Mouse (Mus musculus): ENCODE results near the gene Nek6. TPM values are rescaled to one million over a fixed set of nuclear protein-coding genes. Genes with fewer than 3 reads are reported as not detected.

Gene Nek6
- polyA plus RNA-seq, 1 experiment, result 15.0 TPM

GRCm38 (mm10) chr2:38616072-38616471 is 104.6 kb downstream of the Nek6 start:
- Histone ChIP-seq H3K27ac (ENCODE audit: insufficient read depth, low read depth, low read length) (no peak overlapping the region), H3K36me3 (ENCODE audit: control insufficient read depth, insufficient read depth, low read length) (no peaks in the 10 kb centered on the region; the same call in 1 of the 2 replicates), H3K4me3 (ENCODE audit: insufficient read depth, low read depth, low read length) (no peak overlapping the region), H3K4me1 (ENCODE audit: control insufficient read depth, insufficient read depth, low read length) (peaks cover 9% of the 10 kb centered on the region), H3K27me3 (replicated peaks; ENCODE audit: control insufficient read depth, insufficient read depth, low read length) (no peaks in the 10 kb centered on the region)
- TF ChIP-seq CTCF (conservative IDR thresholded peaks at IDR 0.05; ENCODE audit: insufficient read depth, insufficient read length, low read depth, low read length), result peak; percentile 44
- TF ChIP-seq POLR2A (IDR thresholded peaks at IDR 0.05; ENCODE audit: low read depth, low read length), result no peak
- WGBS, result 49% methylated on average over 4 of the region's 4 CpGs
- DNase-seq, result peak; percentile 71

DNA sequence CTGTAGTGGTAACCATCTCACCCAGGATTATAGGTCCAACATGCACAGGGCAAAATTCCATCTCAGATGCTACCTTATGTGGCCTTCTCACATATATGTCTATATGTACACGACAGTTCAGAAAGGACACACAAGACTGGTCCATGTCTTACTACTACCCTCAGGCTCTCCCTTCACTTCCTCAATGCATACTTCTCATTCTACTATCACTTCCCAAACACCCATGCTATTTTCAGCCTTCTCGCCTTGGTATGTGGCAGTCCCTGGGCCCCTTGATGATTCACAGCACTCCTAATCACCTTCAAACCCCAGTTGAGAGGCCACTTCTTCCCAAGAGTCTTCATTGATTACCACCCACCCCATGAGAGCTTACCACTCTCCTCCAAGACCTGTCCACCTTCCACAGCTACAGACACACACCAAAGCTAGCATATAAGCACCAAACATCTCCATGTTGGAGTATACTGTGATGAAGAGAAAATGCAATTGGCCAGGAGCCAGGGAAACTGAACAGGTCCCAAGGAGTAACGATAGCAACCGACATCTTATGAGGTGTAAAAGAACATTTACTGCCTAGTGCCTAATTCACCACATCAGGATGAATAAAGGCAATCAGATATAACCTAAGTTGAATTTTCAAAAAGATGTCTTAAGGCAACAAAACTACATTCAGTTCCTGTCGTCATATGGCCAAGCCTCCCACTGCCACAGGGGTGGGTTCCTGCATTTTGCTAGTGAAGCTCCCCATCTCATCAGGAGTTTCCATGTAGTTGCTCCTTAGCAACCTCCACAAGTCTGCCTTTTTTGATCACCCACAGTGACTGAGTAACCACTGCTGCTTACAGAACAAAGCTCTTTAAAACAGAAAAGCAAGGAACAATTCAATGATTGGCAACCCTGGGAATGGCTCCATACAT is 105.8 kb downstream of the Nek6 start:
- H3K27me3 ChIP-seq (replicated peaks; ENCODE audit: control insufficient read depth, insufficient read depth, low read length), result no peaks in the 10 kb centered on the region
- H3K27ac ChIP-seq (ENCODE audit: insufficient read depth, low read depth, low read length), result no peak overlapping the region
- TF ChIP-seq CTCF (conservative IDR thresholded peaks at IDR 0.05; ENCODE audit: insufficient read depth, insufficient read length, low read depth, low read length) (no peak), POLR2A (IDR thresholded peaks at IDR 0.05; ENCODE audit: low read depth, low read length) (no peak)
- H3K4me3 ChIP-seq (ENCODE audit: insufficient read depth, low read depth, low read length), result no peak overlapping the region
- peaks cover 14% of the 10 kb centered on the region for H3K4me1 ChIP-seq (ENCODE audit: control insufficient read depth, insufficient read depth, low read length)
- no peak for DNase-seq
- 88% methylated on average over 5 of the region's 5 CpGs for WGBS
- no peaks in the 10 kb centered on the region; the same call in 1 of the 2 replicates for H3K36me3 ChIP-seq (ENCODE audit: control insufficient read depth, insufficient read depth, low read length)

DNA sequence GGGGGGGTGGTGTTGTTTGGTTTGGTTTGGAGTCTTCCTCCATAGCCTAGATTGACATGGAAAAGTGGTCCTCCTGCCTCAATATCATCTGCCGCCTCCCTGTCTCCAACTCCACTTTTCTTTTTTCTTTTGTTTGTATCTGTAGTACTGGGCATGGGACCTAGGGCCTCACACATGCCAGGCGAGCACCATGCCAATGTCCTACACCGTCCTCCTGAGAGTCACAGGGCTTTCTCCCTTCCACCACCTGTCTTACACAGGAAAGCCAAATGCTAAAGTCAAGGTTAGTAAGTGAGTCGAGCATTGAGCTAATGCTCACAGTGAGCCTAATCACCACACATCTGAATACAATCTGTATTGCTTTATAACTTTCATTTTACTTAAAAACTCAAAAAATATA is 108.3 kb downstream of the Nek6 start:
- TF ChIP-seq CTCF (conservative IDR thresholded peaks at IDR 0.05; ENCODE audit: insufficient read depth, insufficient read length, low read depth, low read length) (no peak), POLR2A (IDR thresholded peaks at IDR 0.05; ENCODE audit: low read depth, low read length) (no peak)
- Histone ChIP-seq H3K36me3 (ENCODE audit: control insufficient read depth, insufficient read depth, low read length) (no peaks in the 10 kb centered on the region; the same call in 1 of the 2 replicates), H3K27me3 (replicated peaks; ENCODE audit: control insufficient read depth, insufficient read depth, low read length) (no peaks in the 10 kb centered on the region), H3K27ac (ENCODE audit: insufficient read depth, low read depth, low read length) (no peak overlapping the region), H3K4me3 (ENCODE audit: insufficient read depth, low read depth, low read length) (no peak overlapping the region), H3K4me1 (ENCODE audit: control insufficient read depth, insufficient read depth, low read length) (peaks cover 16% of the 10 kb centered on the region)
- 93% methylated on average over 4 of the region's 4 CpGs for WGBS
- DNase-seq, result no peak

DNA sequence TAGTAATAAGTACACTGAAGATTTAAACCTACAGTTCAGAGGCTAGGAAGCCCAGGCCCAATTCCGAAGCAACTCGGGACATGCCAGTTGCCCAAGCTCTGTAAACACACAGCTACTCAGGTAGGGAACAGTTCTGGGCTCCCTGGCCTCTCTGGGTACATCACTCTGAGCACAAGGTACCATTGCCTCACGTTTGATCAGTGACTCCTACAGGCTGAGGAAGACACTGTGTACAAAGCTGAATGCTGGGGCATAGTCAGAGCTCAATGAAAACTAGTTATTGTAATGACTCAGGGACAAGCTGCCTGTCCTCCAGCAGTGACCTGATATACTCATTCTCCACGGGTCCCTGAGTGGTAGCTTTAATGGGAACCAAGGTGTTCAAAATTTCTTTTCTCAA is 109.6 kb downstream of the Nek6 start:
- no peak for DNase-seq
- H3K36me3 ChIP-seq (ENCODE audit: control insufficient read depth, insufficient read depth, low read length), result no peaks in the 10 kb centered on the region; the same call in 1 of the 2 replicates
- WGBS, result 80% methylated on average over 4 of the region's 4 CpGs
- no peak overlapping the region for H3K27ac ChIP-seq (ENCODE audit: insufficient read depth, low read depth, low read length)
- H3K27me3 ChIP-seq (replicated peaks; ENCODE audit: control insufficient read depth, insufficient read depth, low read length), result no peaks in the 10 kb centered on the region
- H3K4me1 ChIP-seq (ENCODE audit: control insufficient read depth, insufficient read depth, low read length), result peaks cover 14% of the 10 kb centered on the region
- H3K4me3 ChIP-seq (ENCODE audit: insufficient read depth, low read depth, low read length), result no peak overlapping the region
- TF ChIP-seq POLR2A (IDR thresholded peaks at IDR 0.05; ENCODE audit: low read depth, low read length) (no peak), CTCF (conservative IDR thresholded peaks at IDR 0.05; ENCODE audit: insufficient read depth, insufficient read length, low read depth, low read length) (no peak)

- H3K27ac ChIP-seq (ENCODE audit: insufficient read depth, low read depth, low read length), result no peak overlapping the region
- no peaks in the 10 kb centered on the region for H3K27me3 ChIP-seq (replicated peaks; ENCODE audit: control insufficient read depth, insufficient read depth, low read length)
- WGBS, result 48% methylated on average over 6 of the region's 6 CpGs
- no peaks in the 10 kb centered on the region; the same call in 1 of the 2 replicates for H3K36me3 ChIP-seq (ENCODE audit: control insufficient read depth, insufficient read depth, low read length)
- no peak for TF ChIP-seq POLR2A (IDR thresholded peaks at IDR 0.05; ENCODE audit: low read depth, low read length)
- TF ChIP-seq CTCF (conservative IDR thresholded peaks at IDR 0.05; ENCODE audit: insufficient read depth, insufficient read length, low read depth, low read length), result peak; percentile 53; the same call in 1 of the 2 replicates
- H3K4me3 ChIP-seq (ENCODE audit: insufficient read depth, low read depth, low read length), result no peak overlapping the region
- peaks cover 9% of the 10 kb centered on the region for H3K4me1 ChIP-seq (ENCODE audit: control insufficient read depth, insufficient read depth, low read length)
- DNase-seq, result peak; percentile 54
These were observed 110.2 kb downstream of the Nek6 start for GRCm38 (mm10) chr2:38621610-38622021.

- no peak for DNase-seq
- 65% methylated on average over 3 of the region's 3 CpGs for WGBS
- Histone ChIP-seq H3K36me3 (ENCODE audit: control insufficient read depth, insufficient read depth, low read length) (no peaks in the 10 kb centered on the region; the same call in 1 of the 2 replicates), H3K27me3 (replicated peaks; ENCODE audit: control insufficient read depth, insufficient read depth, low read length) (no peaks in the 10 kb centered on the region), H3K4me1 (ENCODE audit: control insufficient read depth, insufficient read depth, low read length) (peaks cover 7% of the 10 kb centered on the region; the same call in 1 of the 2 replicates), H3K27ac (ENCODE audit: insufficient read depth, low read depth, low read length) (no peak overlapping the region), H3K4me3 (ENCODE audit: insufficient read depth, low read depth, low read length) (no peak overlapping the region)
- no peak for TF ChIP-seq CTCF (conservative IDR thresholded peaks at IDR 0.05; ENCODE audit: insufficient read depth, insufficient read length, low read depth, low read length)
- no peak for TF ChIP-seq POLR2A (IDR thresholded peaks at IDR 0.05; ENCODE audit: low read depth, low read length)
These were observed 112.0 kb downstream of the Nek6 start for GRCm38 (mm10) chr2:38623411-38623810.
